Mouse (Mus musculus) right cerebral cortex, postnatal 10 days (tissue): ENCODE measurements at regions not wholly inside any gene's neighbourhood (a gene's known extent, or its start where the extent isn't known, plus 50 kb on each side); places are given as distances from the start of the nearest gene placed in this dataset.
A peak's percentile ranks its signal among the peaks of the same experiment; 100 is the strongest.

Experiments
- DNase-seq, 2 experiments: peaks; one replicate each; pipeline ENCODE4 v3.0.0; 2021; ENCODE audit warnings: low spot score in 2 of 2

DNA sequence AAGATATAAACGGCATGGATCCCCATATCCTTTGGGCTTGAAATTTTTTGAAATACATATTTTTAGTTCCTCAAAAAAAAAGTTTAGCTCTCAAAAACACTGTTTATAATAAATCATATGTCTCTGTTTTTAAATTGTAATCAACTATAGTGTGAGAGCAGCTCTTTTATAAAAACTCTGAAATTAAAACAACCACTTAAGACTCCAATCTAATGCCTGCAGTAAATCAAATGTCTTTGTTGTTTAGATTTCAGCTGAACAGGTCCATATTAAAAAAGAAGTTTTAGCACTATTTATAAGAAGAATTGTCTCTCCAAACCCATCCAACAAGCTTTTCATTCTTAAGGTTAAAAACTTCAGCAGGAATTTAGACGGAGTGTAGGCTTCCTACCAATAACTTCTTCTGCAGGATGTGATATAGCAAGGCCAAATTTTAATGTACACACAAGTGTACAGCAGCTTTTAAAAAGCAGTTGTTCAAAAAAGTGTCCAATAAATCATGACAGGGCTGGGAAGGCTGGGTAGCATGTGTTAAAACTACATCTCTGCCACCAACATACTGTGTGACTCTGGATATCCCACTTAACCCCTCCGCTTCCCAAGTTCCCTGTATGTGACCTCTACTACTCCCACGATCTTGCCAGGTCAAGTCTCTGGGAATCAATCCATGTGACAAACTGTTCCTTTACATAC is 160.6 kb upstream of the Paip1 start:
- no peak for DNase-seq

DNA sequence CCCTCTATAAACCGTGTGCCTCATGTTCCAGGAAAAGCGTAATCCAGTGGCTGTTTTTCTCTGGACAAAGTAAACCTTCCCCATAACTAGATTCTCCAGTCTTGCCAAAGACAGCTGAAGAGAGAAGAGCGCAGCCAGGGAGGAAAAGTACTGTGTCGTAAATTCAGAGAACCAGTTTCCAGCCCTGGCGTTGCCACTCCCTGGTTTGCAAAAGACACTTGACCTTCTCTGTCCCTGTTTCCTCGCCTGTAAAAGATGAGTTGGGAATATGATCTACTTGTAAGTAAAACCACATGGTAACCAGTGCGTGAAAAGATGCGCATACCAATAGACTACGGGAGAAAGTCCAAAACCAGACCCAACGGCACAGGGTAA is 160.1 kb upstream of the Paip1 start:
- no peak for DNase-seq

DNA sequence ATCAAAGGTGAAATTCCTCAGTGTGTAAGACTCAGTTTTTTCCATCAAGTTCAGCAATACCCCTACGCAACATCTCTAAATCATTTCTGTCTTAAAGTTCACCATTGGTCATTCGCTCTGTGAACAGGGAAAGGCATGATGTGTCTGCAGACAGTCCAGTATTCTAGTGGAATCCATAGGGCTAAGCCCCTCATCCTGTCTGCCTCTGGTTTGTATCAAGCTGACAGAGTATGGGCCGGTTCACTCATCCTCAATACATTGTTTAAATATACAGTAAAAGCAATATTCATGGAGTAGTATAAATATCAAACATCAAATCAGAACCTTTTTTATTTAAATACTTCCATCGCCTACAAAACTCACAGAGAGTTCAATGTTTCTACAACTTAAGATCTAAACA is 152.9 kb upstream of the Paip1 start:
- DNase-seq, result no peak

DNA sequence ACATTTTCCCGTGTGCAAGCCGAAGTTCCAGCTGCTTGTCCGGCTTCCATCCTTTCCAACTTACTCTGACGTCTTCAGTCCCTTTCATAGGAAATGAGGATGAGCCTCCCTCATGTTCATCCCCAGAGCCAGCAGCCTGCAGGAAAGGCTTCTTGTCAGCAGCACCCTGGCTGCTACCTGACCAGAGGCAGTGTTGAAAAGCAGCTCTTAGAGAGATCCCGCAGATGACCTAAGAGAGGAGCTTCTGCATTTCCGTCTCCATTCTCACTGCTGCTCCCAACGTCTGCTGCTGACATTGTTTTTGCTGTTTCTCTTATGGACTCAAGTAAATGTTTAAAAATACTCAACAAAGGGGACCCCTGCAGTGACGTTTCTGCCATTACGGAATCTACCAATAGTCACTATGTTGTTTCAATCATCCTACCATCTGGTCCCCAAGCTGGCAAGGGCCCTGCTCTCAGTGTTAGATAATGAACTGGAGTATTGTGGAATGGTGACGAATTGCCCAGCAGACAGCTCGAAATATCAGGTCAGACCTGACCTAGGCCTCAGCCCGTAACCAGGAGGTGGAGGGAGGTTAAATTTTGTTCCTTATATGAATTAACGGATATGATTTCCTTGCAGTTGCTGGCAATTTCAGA is 151.0 kb upstream of the Paip1 start:
- no peak for DNase-seq

DNA sequence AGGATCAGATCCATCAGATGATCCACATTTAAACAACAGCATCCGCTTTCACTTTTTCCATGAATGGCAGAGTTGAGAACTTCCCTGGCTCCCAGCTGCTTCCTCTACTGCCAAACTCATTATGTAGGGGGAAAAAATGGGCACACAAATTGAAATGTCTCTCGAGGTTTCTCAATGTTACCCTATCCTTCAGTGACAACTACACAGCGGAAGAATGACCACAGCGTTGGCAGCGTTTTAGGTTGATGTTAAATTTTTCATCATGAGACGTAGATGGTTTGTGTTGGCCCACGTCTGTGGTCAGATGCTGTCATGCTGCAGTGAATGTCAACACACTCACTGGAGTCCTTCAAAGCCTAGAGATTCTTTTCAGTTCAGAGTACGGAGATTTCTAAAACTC is 149.0 kb upstream of the Paip1 start:
- DNase-seq, result no peak

DNA sequence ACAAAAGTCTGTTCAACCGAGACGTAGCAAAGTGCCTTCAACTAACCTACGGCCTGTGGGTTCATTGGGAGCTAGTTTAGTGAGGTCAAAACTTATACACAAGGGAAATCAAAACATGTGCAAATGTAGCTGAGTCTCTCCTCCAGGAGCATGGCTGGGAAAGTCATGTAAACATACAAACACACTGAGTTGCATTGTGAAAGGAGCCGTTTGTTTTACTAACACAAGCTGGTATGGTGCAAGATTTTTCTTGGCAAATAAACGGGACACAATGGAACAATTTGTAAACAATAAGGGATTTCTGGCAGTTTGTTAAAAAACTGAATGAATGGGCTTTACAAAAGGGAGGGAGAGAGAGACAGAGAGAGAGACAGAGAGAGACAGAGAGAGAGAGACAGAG is 147.8 kb upstream of the Paip1 start:
- no peak for DNase-seq

DNA sequence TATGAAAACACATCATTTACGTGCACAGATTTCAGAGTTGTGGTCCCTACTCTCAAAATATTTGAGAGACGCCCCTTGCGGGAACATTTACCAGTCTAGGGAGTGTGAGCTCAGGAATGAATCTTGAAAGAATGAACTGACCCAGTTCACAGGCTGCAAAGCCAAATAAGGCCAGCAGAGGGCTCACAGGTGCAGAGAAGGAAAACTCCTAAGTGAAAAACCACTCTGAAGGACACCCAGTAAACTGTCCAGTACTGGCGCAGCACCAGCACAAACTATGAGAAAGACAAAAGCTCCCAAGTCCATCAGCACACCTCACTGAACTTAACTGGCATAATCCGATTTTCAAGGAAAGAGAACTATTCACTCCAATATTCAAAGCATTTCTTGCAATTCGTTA is 145.0 kb upstream of the Paip1 start:
- peak; percentile 42 to 72 for DNase-seq

DNA sequence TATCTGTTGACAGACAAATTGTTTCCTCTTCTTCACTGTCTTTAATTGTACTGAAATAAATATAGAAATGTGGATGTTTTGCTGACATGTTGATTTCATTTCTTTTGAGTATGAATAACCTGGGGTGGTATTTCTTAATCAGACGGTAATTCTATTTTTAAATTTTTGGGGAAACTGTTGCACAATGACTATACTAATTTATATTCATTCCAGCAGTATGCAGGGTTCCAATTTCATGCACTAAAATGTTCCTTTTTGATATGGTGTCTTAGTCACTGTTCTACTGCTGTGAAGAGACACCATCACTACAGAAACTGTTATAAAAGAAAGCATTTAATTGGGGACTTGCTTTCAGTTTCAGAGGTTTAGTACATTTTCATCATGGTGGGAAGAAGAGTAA is 119.2 kb upstream of the Paip1 start:
- no peak for DNase-seq

DNA sequence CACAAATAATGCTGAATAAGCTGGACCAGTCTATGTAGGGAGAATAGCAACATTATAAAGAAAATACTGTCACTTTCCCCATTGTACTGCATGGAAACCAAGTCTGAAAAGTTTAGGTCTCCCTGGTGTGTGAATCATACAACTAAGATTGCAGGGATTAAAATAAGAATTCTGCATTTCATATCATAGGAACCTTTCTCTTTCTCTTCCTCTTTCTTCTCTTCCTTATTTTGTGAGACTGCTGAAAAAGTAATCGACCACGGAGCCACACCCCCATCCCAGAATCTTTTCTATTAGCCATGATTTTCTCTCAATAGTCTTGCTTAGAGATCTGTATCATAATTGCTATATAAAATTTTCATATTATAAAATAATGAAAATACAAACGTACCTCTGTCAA is 118.4 kb upstream of the Paip1 start:
- no peak for DNase-seq

DNA sequence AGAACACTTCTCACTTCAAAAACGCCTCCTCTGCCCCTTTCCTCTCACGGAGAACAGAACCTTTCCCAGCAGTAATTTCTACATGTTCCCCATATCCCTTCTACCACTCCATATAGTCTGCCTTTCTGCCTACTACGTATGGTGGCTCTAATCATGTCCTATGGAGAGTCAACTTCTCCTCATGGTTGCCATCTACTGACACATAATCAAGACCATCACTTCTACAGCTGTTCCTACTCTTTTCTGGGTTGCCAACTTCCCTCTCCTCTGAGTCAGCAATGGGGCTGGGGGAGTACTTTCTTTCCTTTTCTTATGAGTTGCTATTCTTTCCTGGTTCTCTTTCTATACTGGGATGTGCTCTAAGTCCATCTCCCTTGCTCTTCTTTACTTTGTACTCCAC is 114.0 kb upstream of the Paip1 start:
- no peak for DNase-seq

DNA sequence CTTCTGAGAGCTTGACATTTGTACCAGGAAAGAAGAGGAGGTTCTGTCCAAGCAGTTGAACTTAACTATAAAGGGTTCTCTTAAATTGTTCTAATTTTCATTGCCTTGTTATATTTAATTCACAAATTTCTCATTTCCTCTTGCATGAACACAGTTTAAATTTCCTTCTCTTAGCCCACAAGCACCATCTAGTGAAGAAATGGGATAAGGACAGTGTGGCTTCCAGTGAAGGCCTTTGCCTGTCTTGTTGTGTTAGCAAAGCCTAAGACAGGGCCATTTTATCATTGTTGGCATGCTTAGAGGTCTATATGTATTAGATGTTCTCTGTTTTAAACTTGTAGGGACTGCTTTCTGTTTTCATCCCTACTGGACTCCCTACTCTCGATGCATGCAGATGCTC is 110.0 kb upstream of the Paip1 start:
- DNase-seq, result peak in 1 of 2 experiments; percentile 25

DNA sequence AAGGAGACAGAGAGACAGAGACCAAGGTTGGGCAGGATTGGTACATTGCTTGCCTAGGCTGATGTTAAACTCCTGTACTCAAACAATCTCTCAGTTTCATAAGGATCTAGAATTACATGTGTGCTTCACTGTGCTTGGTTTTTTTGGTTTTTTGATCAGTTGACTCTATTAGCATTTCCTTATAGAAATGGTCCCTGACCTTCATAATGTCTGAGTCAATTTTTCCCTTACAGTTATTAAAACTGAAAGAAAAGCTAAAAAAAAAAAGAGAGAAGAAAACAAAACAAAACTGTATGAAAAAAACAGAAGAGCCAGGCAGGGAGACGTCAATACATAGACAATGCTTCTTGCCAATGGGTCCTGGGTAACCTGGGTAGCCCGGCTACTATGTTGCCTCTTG is 102.9 kb upstream of the Paip1 start:
- DNase-seq, result no peak

DNA sequence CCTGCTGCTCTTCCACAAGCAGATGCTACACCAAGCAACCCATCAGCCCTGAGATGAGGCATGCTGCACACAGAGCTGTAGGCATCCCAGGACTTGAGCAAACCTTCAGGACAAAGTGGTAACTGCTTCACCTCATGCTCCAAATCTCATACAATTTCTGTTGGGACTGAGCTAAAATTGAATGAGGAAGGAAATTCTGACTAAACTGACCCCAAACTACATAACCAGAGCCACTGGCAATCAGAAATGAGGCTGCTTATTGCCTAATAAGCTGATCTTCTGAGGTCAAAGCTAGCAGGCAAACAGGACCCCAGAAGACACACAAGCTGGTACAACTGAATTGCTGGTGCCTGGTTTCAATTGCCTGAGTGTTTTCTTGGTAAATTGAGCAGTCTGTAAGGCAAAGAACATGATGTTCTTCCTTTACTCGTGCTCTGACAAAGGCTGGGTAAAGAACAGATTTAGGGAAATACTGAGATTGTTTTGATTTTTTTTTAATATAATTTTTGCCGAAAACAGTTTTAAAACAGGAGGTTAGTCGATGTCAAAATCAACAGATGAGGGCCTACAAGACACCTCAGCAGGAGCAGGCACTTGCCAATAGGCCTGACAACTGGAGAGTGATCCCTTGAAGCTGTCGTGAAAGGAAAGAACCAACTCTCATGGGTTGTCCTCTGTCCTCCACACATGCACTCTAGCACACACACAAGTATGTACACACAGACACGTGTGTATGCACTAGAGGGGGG is 101.3 kb upstream of the Paip1 start:
- no peak for DNase-seq

DNA sequence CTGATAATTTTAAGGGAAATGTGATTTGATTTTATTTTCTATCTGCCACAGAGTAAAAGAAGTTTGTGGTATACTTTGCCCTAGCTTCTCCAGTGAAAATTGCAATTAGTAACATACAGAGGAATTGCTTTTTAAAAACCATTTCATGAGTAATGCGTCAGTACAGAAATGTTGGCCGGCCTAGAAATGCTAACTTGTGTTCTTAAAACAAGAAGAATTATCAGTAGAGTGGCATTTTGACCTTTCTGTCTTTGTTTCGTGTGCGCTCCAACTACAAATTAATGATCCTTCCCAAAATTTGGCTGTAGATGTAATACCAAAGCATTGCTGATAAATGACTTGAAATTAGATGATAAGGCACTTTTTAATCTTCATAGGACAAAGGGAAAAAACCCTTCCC is 99.7 kb upstream of the Paip1 start:
- DNase-seq, result no peak

DNA sequence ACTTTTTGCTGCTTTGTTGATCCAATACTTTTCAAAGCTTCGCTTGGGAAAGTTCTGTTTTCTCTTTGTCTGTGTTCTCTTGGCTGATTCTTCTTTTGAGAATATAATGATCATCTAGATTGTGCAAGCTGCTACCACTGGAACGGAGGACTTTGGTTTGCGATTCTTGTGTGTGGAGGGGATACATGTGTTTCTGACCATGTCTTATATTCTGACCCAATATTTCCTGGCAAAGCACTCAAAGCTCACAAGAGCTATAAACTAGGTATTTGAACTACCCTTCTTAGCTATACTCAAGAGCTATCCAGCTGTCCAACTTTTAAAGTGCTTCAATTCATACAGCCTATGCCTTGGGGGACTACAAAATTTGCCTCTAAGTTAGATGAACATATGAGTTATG is 96.6 kb upstream of the Paip1 start:
- no peak for DNase-seq

DNA sequence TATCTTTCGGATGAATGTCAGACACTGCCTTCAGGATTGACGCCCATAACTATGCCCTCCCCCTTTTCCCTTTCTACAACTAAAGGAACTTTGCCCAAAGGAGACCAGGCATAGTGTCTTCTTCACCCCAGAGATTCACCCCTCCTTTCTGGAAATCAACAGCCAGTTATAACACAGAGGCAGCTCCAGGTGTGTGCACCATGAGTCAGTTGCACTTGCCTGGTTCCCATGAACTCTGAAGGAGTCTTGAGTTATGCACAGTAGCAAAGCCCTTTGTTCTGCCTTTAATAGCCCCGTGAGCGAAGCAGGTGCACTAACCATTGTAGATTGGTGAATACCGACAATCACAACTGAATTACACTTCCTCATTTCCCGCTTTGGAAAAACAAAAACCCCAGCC is 94.5 kb upstream of the Paip1 start:
- no peak for DNase-seq

DNA sequence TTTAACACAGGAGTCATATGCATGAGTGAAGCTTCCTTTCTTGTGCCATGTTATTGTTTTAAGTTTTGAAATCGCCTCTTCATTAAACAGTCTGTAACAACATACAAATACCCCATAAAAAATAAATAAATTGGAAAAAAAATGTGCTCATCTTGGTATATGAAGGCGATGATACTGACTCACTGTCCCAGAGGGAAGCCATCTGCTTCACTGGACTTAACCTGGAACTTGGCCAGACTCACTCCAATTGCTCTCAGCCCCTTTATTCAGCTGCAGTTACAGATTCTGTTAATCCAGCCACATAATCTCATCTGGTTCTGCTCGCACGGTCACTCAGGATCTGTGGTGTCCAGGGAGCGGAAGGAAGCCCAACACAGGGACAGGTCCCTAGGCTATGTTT is 90.5 kb upstream of the Paip1 start:
- DNase-seq, result no peak

DNA sequence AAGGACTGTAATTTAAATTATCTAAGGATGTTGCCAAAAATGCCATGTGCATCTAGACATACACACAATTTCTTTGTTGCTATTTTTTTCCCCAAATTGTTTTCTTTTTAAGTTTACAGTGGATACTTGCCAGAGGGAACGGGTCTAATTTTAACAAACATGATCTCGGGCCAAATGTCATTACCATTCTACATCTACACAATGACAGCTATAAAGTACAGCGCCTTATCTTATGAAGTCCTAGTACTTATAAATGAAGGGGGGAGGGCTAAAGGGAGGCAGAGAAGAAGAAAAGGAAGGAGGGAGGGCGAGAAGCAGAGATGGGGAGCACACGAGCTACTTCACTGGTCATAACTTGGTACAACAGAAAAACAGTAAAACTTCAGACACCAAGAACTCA is 89.4 kb upstream of the Paip1 start:
- DNase-seq, result no peak

DNA sequence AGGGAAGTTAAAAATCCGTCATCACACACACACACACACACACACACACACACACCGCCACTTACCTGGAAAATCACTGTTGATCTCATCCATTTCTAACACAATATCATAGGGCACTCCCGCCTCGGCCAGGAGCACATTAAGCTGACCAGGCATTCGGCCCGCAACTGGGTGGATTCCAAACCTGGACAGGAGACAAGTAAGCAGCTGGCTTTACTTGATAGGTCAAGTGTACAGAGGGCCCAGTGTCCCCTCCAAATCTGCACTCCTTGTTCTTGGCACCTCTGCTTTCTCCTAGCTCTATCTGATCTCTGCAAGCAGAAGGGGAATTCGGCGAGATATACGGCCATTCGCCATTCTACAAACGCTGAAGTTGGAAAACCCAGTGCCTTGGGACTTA is 88.6 kb upstream of the Paip1 start:
- DNase-seq, result peak in 1 of 2 experiments; percentile 22

DNA sequence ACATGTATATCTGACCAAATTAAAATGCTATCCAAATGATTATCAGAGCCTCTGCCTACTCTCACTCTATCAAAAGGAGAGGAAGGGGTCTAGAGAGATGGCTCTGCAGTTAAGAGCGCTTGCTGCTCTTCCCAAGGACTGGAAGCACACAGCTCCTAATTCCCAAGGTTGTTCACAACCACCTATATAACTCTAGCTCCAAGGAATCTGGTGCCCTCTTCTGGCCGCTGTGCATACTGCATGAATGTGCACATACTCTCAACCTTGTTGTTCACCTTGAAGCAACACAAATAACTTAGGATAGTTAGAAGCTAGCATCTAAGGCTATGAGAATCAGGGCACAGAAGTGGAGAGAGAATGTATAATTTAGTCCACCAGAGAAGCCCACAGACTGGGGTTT is 86.6 kb upstream of the Paip1 start:
- DNase-seq, result peak in 1 of 2 experiments; percentile 37

DNA sequence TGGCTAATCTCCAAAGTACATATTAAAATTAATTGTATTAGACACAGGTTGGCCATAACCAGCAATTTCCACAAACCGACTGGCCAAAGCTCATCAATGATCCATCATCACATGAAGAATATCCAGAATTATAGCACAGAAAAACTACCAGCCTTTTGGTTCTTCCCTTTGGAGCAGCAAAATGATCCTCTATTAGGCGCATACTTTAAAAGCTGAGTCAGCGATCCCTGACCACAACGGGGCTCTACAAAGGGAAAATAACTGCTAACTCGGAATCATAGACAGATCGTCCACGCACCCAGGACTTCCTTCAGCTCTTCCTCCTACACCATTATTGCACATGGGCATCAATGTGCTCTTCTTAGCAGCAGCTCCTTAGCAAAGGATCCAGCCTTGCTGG is 85.6 kb upstream of the Paip1 start:
- no peak for DNase-seq

DNA sequence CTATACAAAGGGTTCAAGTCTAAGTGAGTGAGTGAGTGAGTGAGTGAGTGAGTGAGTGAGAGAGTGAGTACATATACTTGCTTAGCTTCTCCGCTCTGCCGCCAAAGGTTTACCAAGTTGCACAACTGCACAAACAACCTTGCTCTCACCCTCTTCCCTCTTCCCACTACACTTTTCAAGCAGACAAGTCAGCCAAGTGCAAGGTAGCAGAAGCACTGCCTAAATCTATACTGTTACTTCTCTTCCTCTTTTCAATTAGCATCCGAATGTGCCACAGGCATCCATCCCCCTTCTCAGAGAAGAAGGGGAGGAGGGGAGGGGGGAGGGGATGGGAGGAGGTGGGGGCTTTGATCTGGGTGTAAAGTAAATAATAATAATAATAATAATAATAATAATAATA is 80.4 kb upstream of the Paip1 start:
- DNase-seq, result no peak

DNA sequence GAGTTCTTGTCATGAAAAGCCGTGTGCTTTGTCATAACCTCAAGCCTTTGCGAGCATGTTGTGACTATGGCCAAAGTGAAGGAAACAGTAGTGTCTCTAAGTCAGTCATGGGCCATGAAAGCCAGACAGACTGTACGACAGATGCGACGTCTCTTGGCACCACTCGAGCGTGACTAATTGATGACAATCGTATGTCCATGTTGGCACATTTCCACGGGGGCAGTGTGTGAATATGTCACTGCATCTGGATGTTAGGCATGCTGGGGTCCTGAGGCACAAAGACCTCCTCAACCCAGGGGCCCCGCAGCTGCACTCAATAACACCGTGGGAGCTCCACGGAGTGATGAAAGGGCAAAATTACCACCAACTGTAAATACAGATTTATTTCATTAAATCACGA is 77.1 kb upstream of the Paip1 start:
- DNase-seq, result no peak
